Mouse (Mus musculus): ENCODE results near the gene F2rl1. TPM values are rescaled to one million over a fixed set of nuclear protein-coding genes. Genes with fewer than 3 reads are reported as not detected.
"Not testable (repeated sequence)": the region's sequence is repeated elsewhere in the genome, so short reads cannot be mapped to it uniquely, and the experiment has no call there.

F2rl1 gene
- polyA plus RNA-seq, 1 experiment from 2014 or later = 0.20 TPM

- Histone ChIP-seq H3K9me3 (replicated peaks; ENCODE audit: control insufficient read depth, low read length) (no peaks in the 10 kb centered on the region), H3K36me3 (ENCODE audit: control insufficient read depth, insufficient read depth, low read length) (no peaks in the 10 kb centered on the region), H3K27ac (ENCODE audit: low read depth, low read length) (no peak overlapping the region), H3K4me1 (ENCODE audit: control insufficient read depth, insufficient read depth, low read length) (peaks cover 21% of the 10 kb centered on the region), H3K4me2 (no peak overlapping the region), H3K4me3 (ENCODE audit: low read depth, low read length) (no peak overlapping the region), H3K27me3 (ENCODE audit: control insufficient read depth, insufficient read depth, low read length) (no peaks in the 10 kb centered on the region), H3K9ac (ENCODE audit: low read depth, low read length) (no peak overlapping the region)
- ATAC-seq (replicated peaks; ENCODE audit: insufficient number of reproducible peaks, low FRiP score, low TSS enrichment) = no peak
- WGBS (ENCODE audit: insufficient replicate concordance) = 69% methylated on average over 5 of the region's 5 CpGs
Observed at GRCm38 (mm10) chr13:95538021-95538420, 13.0 kb upstream of the F2rl1 start.

DNA sequence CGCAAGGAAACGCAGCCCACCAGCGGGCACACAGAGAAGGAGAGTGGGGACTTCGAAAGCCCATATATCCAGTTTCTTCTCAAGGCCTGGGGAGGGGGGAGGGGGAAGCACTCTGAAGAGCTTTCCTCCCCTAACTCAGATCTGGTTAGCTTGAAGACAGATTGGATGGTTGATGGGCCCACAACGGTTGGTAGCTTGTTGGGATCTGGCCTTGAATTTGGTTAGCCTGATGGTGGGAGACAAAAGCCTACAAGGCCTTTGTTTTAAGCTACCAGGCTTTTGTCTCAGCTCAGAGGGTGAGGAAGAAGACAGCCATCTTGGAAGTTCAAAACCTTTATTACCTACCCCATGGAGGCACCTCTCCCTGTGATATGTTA is 11.1 kb upstream of the F2rl1 start:
- Histone ChIP-seq H3K9ac (ENCODE audit: low read depth, low read length) (no peak overlapping the region), H3K27me3 (ENCODE audit: control insufficient read depth, insufficient read depth, low read length) (no peaks in the 10 kb centered on the region), H3K4me1 (ENCODE audit: control insufficient read depth, insufficient read depth, low read length) (peaks cover 21% of the 10 kb centered on the region), H3K27ac (ENCODE audit: low read depth, low read length) (no peak overlapping the region), H3K9me3 (replicated peaks; ENCODE audit: control insufficient read depth, low read length) (no peaks in the 10 kb centered on the region), H3K4me3 (ENCODE audit: low read depth, low read length) (no peak overlapping the region), H3K36me3 (ENCODE audit: control insufficient read depth, insufficient read depth, low read length) (no peaks in the 10 kb centered on the region), H3K4me2 (peak overlapping the region; percentile 58)
- WGBS (ENCODE audit: insufficient replicate concordance) = 10% methylated on average over 5 of the region's 5 CpGs
- ATAC-seq (replicated peaks; ENCODE audit: insufficient number of reproducible peaks, low FRiP score, low TSS enrichment) = no peak

DNA sequence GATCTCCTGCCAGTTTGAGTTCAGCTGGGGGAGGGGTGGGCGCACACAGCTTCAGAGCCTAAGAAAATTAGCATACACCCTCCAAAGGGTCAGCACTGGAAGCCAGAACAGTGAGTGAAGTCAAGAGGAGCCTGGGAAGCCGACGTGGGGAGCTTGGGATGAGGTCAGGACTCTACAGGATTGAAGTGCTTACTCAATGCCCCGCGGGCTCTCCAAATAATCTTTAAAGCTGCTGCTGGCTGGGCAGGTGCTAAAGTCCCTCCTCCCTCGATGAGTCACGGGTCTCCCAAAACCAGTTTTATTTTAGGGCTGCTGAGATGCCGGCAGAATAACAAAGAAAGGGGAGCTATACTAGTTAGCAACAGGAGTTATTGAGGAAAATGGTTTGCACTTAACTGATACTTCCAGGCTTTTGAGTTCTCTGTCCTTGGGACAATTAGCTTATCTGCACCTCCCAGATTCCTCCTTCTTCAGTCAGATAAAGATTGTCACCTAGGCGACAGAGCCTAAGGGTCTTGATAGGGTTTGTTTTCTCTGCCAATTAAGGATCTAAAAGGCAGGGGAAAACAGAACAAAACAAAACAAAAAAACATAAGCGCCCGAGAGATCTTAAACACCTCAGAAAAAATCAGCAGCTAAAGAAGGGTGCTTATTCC is 10.6 kb upstream of the F2rl1 start:
- Histone ChIP-seq H3K4me3 (ENCODE audit: low read depth, low read length) (0 out of 2 replicates have a peak overlapping the region, but pooled peaks have one; percentile 5), H3K27ac (ENCODE audit: low read depth, low read length) (no peak overlapping the region), H3K4me2 (peak overlapping the region; percentile 58), H3K4me1 (ENCODE audit: control insufficient read depth, insufficient read depth, low read length) (peaks cover 21% of the 10 kb centered on the region), H3K27me3 (ENCODE audit: control insufficient read depth, insufficient read depth, low read length) (no peaks in the 10 kb centered on the region), H3K9ac (ENCODE audit: low read depth, low read length) (no peak overlapping the region), H3K9me3 (replicated peaks; ENCODE audit: control insufficient read depth, low read length) (no peaks in the 10 kb centered on the region), H3K36me3 (ENCODE audit: control insufficient read depth, insufficient read depth, low read length) (no peaks in the 10 kb centered on the region)
- whole genome bisulfite sequencing (ENCODE audit: insufficient replicate concordance) = 3% methylated on average over 11 of the region's 11 CpGs
- no peak for ATAC-seq (replicated peaks; ENCODE audit: insufficient number of reproducible peaks, low FRiP score, low TSS enrichment)

DNA sequence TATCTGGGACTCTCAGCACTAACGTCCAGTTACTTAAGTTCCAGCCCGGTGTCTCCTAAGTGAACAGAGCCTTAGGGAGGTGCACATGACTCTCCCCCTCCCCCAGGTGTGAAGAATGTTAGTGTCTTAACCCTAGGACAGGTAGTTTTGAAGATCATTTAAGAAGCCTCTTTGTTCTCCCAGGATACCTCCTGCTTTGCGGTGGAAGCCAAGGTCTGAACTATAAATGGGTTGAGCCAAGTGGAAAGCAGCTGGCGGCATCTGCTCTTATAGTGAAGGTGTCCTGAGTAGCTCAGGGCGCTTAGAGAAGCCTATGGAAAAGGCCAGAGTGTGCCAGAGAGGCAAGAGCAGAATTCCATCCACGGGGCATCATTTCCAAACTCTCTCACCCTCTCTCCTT is 10.0 kb upstream of the F2rl1 start:
- no peaks in the 10 kb centered on the region for H3K9me3 ChIP-seq (replicated peaks; ENCODE audit: control insufficient read depth, low read length)
- 0 out of 2 replicates have a peak overlapping the region, but pooled peaks have one; percentile 5 for H3K4me3 ChIP-seq (ENCODE audit: low read depth, low read length)
- WGBS (ENCODE audit: insufficient replicate concordance) = 9% methylated on average over 6 of the region's 6 CpGs
- no peak overlapping the region for H3K27ac ChIP-seq (ENCODE audit: low read depth, low read length)
- no peak overlapping the region for H3K9ac ChIP-seq (ENCODE audit: low read depth, low read length)
- no peak for ATAC-seq (replicated peaks; ENCODE audit: insufficient number of reproducible peaks, low FRiP score, low TSS enrichment)
- peaks cover 21% of the 10 kb centered on the region for H3K4me1 ChIP-seq (ENCODE audit: control insufficient read depth, insufficient read depth, low read length)
- H3K27me3 ChIP-seq (ENCODE audit: control insufficient read depth, insufficient read depth, low read length) = no peaks in the 10 kb centered on the region
- peak overlapping the region; percentile 58 for H3K4me2 ChIP-seq
- no peaks in the 10 kb centered on the region for H3K36me3 ChIP-seq (ENCODE audit: control insufficient read depth, insufficient read depth, low read length)

GRCm38 (mm10) chr13:95534131-95534561 is 9.1 kb upstream of the F2rl1 start:
- peaks cover 21% of the 10 kb centered on the region for H3K4me1 ChIP-seq (ENCODE audit: control insufficient read depth, insufficient read depth, low read length)
- H3K9me3 ChIP-seq (replicated peaks; ENCODE audit: control insufficient read depth, low read length) = no peaks in the 10 kb centered on the region
- WGBS (ENCODE audit: insufficient replicate concordance) = 10% methylated on average over 5 of the region's 5 CpGs
- no peak for ATAC-seq (replicated peaks; ENCODE audit: insufficient number of reproducible peaks, low FRiP score, low TSS enrichment)
- no peaks in the 10 kb centered on the region for H3K36me3 ChIP-seq (ENCODE audit: control insufficient read depth, insufficient read depth, low read length)
- H3K27ac ChIP-seq (ENCODE audit: low read depth, low read length) = no peak overlapping the region
- no peak overlapping the region for H3K4me3 ChIP-seq (ENCODE audit: low read depth, low read length)
- peak overlapping the region; percentile 43; the same call in 1 of the 2 replicates for H3K9ac ChIP-seq (ENCODE audit: low read depth, low read length)
- no peaks in the 10 kb centered on the region for H3K27me3 ChIP-seq (ENCODE audit: control insufficient read depth, insufficient read depth, low read length)
- H3K4me2 ChIP-seq = peak overlapping the region; percentile 58

DNA sequence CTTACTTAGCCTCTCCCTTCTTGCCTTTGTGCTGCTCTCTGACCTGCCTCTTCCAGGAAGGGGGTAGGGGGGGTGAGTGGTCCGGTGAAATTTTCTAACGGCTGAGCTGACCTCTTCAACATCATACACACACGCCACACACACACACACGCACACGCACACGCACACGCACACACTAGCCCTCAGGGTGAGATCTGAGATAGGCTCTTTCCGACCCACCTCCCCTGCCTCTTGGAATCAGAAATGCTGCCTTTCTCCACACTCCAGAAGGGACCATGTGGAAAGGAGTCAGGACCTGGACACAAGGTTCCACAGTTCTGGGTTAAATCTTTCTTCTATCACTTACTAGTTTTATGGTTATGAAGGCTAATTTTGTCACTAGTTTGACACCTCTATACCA is 8.6 kb upstream of the F2rl1 start:
- Histone ChIP-seq H3K4me2 (peak overlapping the region; percentile 58; the same call in 1 of the 2 replicates), H3K9me3 (replicated peaks; ENCODE audit: control insufficient read depth, low read length) (no peaks in the 10 kb centered on the region), H3K36me3 (ENCODE audit: control insufficient read depth, insufficient read depth, low read length) (no peaks in the 10 kb centered on the region), H3K4me1 (ENCODE audit: control insufficient read depth, insufficient read depth, low read length) (peaks cover 21% of the 10 kb centered on the region), H3K9ac (ENCODE audit: low read depth, low read length) (no peak overlapping the region), H3K4me3 (ENCODE audit: low read depth, low read length) (no peak overlapping the region), H3K27me3 (ENCODE audit: control insufficient read depth, insufficient read depth, low read length) (no peaks in the 10 kb centered on the region), H3K27ac (ENCODE audit: low read depth, low read length) (no peak overlapping the region)
- 22% methylated on average over 8 of the region's 8 CpGs for WGBS (ENCODE audit: insufficient replicate concordance)
- no peak for ATAC-seq (replicated peaks; ENCODE audit: insufficient number of reproducible peaks, low FRiP score, low TSS enrichment)

- peaks cover 21% of the 10 kb centered on the region for H3K4me1 ChIP-seq (ENCODE audit: control insufficient read depth, insufficient read depth, low read length)
- not testable (repeated sequence) for H3K27me3 ChIP-seq (ENCODE audit: control insufficient read depth, insufficient read depth, low read length); ATAC-seq (replicated peaks; ENCODE audit: insufficient number of reproducible peaks, low FRiP score, low TSS enrichment); H3K4me3 ChIP-seq (ENCODE audit: low read depth, low read length); H3K9me3 ChIP-seq (replicated peaks; ENCODE audit: control insufficient read depth, low read length); H3K4me2 ChIP-seq; H3K27ac ChIP-seq (ENCODE audit: low read depth, low read length); H3K36me3 ChIP-seq (ENCODE audit: control insufficient read depth, insufficient read depth, low read length); H3K9ac ChIP-seq (ENCODE audit: low read depth, low read length)
- 56% methylated on average over 4 of the region's 5 CpGs for WGBS (ENCODE audit: insufficient replicate concordance)
Observed at GRCm38 (mm10) chr13:95533121-95533520, 8.1 kb upstream of the F2rl1 start.

DNA sequence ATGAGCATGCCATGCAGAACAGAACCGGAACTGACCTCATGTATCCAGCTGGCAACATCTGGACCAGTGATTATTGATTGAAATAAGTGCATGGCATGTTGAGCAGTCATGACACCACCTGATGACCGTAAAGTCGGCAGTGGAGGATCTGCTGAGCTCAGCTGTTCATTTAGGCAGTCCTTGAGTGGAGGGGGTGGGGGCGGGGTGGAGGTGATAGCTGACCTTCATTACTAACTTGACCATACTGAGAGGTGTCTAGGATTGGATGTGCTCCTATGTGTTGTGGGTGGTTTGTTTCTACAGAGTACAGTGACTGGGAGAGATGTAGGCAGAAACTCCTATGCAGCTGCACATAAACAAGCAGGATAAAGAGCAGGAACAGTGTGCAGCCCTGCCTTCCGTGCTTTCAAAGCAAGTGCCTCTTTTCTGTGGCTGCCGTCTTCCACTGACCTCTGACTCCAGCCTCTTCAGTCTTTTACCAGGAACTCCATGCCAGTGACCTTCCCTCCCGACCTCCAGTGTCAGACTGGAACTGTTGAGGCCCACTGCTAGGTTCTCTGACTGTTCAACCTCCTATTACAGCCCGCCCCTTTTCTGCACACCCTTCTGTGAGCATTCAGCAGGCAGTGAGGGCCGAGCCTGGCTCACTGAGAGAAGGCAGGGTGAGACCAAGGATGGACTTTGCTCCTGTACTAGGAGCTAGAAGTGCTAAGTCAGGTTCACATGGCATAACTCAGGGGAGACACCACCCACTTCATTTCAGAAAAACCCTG is 6.4 kb upstream of the F2rl1 start:
- no peak overlapping the region for H3K4me2 ChIP-seq
- no peak overlapping the region for H3K4me3 ChIP-seq (ENCODE audit: low read depth, low read length)
- H3K9me3 ChIP-seq (replicated peaks; ENCODE audit: control insufficient read depth, low read length) = no peaks in the 10 kb centered on the region
- peaks cover 21% of the 10 kb centered on the region for H3K4me1 ChIP-seq (ENCODE audit: control insufficient read depth, insufficient read depth, low read length)
- no peak for ATAC-seq (replicated peaks; ENCODE audit: insufficient number of reproducible peaks, low FRiP score, low TSS enrichment)
- WGBS (ENCODE audit: insufficient replicate concordance) = 37% methylated on average over 9 of the region's 9 CpGs
- H3K27me3 ChIP-seq (ENCODE audit: control insufficient read depth, insufficient read depth, low read length) = peaks cover 5% of the 10 kb centered on the region; the same call in 1 of the 2 replicates
- no peaks in the 10 kb centered on the region for H3K36me3 ChIP-seq (ENCODE audit: control insufficient read depth, insufficient read depth, low read length)
- H3K9ac ChIP-seq (ENCODE audit: low read depth, low read length) = no peak overlapping the region
- H3K27ac ChIP-seq (ENCODE audit: low read depth, low read length) = 0 out of 2 replicates have a peak overlapping the region, but pooled peaks have one; percentile 25

Data from heart, embryonic 11.5 days (tissue).